ENCODE assay signal across 17 mouse cellular contexts in genomic region chr10:70828217-70828616, GRCm38 (mm10).
DNase-seq lines count a peak whose midpoint lies in the region; ATAC-seq lines count a peak whose summit lies in the region.
"Had no signal": no experiment of that assay in that cellular context is flagged by ENCODE, and none has a peak within 500 bp of the region (broad histone marks: within the 10 kb centered on the region; RNA-seq: fewer than 3 reads in every experiment).

No protein-coding gene starts in this region.

- no peaks in the 10 kb centered on the region for H3K27me3 ChIP-seq in embryonic facial prominence, embryonic 14.5 days (replicated peaks; ENCODE audit: control insufficient read depth, insufficient read depth, low read length)
- no peaks in the 10 kb centered on the region for H3K27me3 ChIP-seq in embryonic facial prominence, embryonic 10.5 days (replicated peaks; ENCODE audit: low read depth, poor library complexity, severe bottlenecking)
- H3K27me3 ChIP-seq in neural tube, embryonic 11.5 days (ENCODE audit: control insufficient read depth, insufficient read depth, low read length) = no peaks in the 10 kb centered on the region
- H3K27me3 ChIP-seq in midbrain, embryonic 12.5 days = peaks cover 8% of the 10 kb centered on the region
- H3K27me3 ChIP-seq: CH12.LX; embryonic facial prominence, embryonic 15.5 days; forebrain, embryonic 13.5 days; kidney, embryonic 15.5 days; liver, embryonic 12.5 days had no signal

- H3K27ac ChIP-seq in embryonic facial prominence, embryonic 14.5 days (replicated peaks; ENCODE audit: low read depth, low read length) = no peak overlapping the region
- no peak overlapping the region for H3K27ac ChIP-seq in embryonic facial prominence, embryonic 10.5 days (replicated peaks)
- no peak overlapping the region for H3K27ac ChIP-seq in neural tube, embryonic 11.5 days (ENCODE audit: low read depth, low read length)
- H3K27ac ChIP-seq in midbrain, embryonic 12.5 days (replicated peaks) = no peak overlapping the region
- H3K27ac ChIP-seq: embryonic facial prominence, embryonic 15.5 days; forebrain, embryonic 13.5 days; kidney, embryonic 15.5 days; liver, embryonic 12.5 days had no signal

- H3K9ac ChIP-seq in embryonic facial prominence, embryonic 14.5 days (ENCODE audit: low read depth, low read length) = no peak overlapping the region
- no peak overlapping the region for H3K9ac ChIP-seq in neural tube, embryonic 11.5 days (ENCODE audit: low read length)
- no peak overlapping the region for H3K9ac ChIP-seq in midbrain, embryonic 12.5 days (replicated peaks)
- H3K9ac ChIP-seq: embryonic facial prominence, embryonic 15.5 days; forebrain, embryonic 13.5 days; kidney, embryonic 15.5 days; liver, embryonic 12.5 days had no signal

- no peak overlapping the region for H3K4me3 ChIP-seq in embryonic facial prominence, embryonic 14.5 days (ENCODE audit: low read depth, low read length)
- no peak overlapping the region for H3K4me3 ChIP-seq in embryonic facial prominence, embryonic 10.5 days
- no peak overlapping the region for H3K4me3 ChIP-seq in neural tube, embryonic 11.5 days (ENCODE audit: low read depth, low read length)
- no peak overlapping the region for H3K4me3 ChIP-seq in midbrain, embryonic 12.5 days
- H3K4me3 ChIP-seq: embryonic facial prominence, embryonic 15.5 days; forebrain, embryonic 13.5 days; kidney, embryonic 15.5 days; liver, embryonic 12.5 days had no signal

- whole genome bisulfite sequencing in embryonic facial prominence, embryonic 14.5 days = 47% methylated on average over 4 of the region's 4 CpGs
- 43% methylated on average over 4 of the region's 4 CpGs for WGBS in embryonic facial prominence, embryonic 10.5 days
- WGBS in neural tube, embryonic 11.5 days = 28% methylated on average over 4 of the region's 4 CpGs
- 8% methylated on average over 4 of the region's 4 CpGs for WGBS in midbrain, embryonic 12.5 days

- H3K9me3 ChIP-seq in embryonic facial prominence, embryonic 14.5 days (ENCODE audit: control insufficient read depth, low read length) = no peaks in the 10 kb centered on the region
- no peaks in the 10 kb centered on the region for H3K9me3 ChIP-seq in embryonic facial prominence, embryonic 10.5 days
- H3K9me3 ChIP-seq in neural tube, embryonic 11.5 days (ENCODE audit: control insufficient read depth, low read length) = no peaks in the 10 kb centered on the region
- no peaks in the 10 kb centered on the region for H3K9me3 ChIP-seq in midbrain, embryonic 12.5 days
- H3K9me3 ChIP-seq: embryonic facial prominence, embryonic 15.5 days; forebrain, embryonic 13.5 days; kidney, embryonic 15.5 days had no signal

- no peaks in the 10 kb centered on the region for H3K4me1 ChIP-seq in embryonic facial prominence, embryonic 14.5 days (ENCODE audit: control insufficient read depth, insufficient read depth, low read length)
- no peaks in the 10 kb centered on the region for H3K4me1 ChIP-seq in embryonic facial prominence, embryonic 10.5 days
- H3K4me1 ChIP-seq in neural tube, embryonic 11.5 days (ENCODE audit: control insufficient read depth, insufficient read depth, low read length) = no peaks in the 10 kb centered on the region
- peaks cover 4% of the 10 kb centered on the region; the same call in 1 of the 2 replicates for H3K4me1 ChIP-seq in midbrain, embryonic 12.5 days
- H3K4me1 ChIP-seq: embryonic facial prominence, embryonic 15.5 days; forebrain, embryonic 13.5 days; kidney, embryonic 15.5 days; liver, embryonic 12.5 days had no signal

- peak; percentile 6 for DNase-seq in embryonic facial prominence, embryonic 14.5 days (ENCODE audit: low spot score)
- no peak for DNase-seq in embryonic facial prominence, embryonic 10.5 days (ENCODE audit: low spot score)
- DNase-seq in neural tube, embryonic 11.5 days (ENCODE audit: low spot score) = peak; percentile 59
- no peak for DNase-seq in neural tube, embryonic 10.5 days (ENCODE audit: extremely low spot score, low spot score)
- no peak for DNase-seq in left cerebral cortex, adult 18-20 months (ENCODE audit: low spot score in 2 of 2)
- no peak for DNase-seq in gastrocnemius, postnatal 25 days
- DNase-seq in urinary bladder, adult 2 months (ENCODE audit: low spot score) = no peak
- DNase-seq: adrenal gland, adult 8-10 months; cerebellum, postnatal 10 days; thymus, postnatal 25 days had no signal

- no peaks in the 10 kb centered on the region for H3K36me3 ChIP-seq in embryonic facial prominence, embryonic 14.5 days (ENCODE audit: control insufficient read depth, insufficient read depth, low read length)
- H3K36me3 ChIP-seq in embryonic facial prominence, embryonic 10.5 days (replicated peaks) = no peaks in the 10 kb centered on the region
- H3K36me3 ChIP-seq in neural tube, embryonic 11.5 days (ENCODE audit: control insufficient read depth, insufficient read depth, low read length) = no peaks in the 10 kb centered on the region
- H3K36me3 ChIP-seq in midbrain, embryonic 12.5 days = no peaks in the 10 kb centered on the region
- H3K36me3 ChIP-seq: embryonic facial prominence, embryonic 15.5 days; kidney, embryonic 15.5 days; liver, embryonic 12.5 days had no signal

- no peak overlapping the region for H3K4me2 ChIP-seq in embryonic facial prominence, embryonic 14.5 days (ENCODE audit: low read depth, low read length)
- no peak overlapping the region for H3K4me2 ChIP-seq in neural tube, embryonic 11.5 days (ENCODE audit: low read depth)
- H3K4me2 ChIP-seq in midbrain, embryonic 12.5 days (replicated peaks) = no peak overlapping the region
- H3K4me2 ChIP-seq: embryonic facial prominence, embryonic 15.5 days; forebrain, embryonic 13.5 days; heart, embryonic 11.5 days; kidney, embryonic 15.5 days; liver, embryonic 12.5 days had no signal

- ATAC-seq in embryonic facial prominence, embryonic 14.5 days (ENCODE audit: low read depth) = no peak
- peak; percentile 80 for ATAC-seq in neural tube, embryonic 11.5 days (ENCODE audit: insufficient read depth, low FRiP score, low TSS enrichment)
- ATAC-seq in midbrain, embryonic 12.5 days (ENCODE audit: low FRiP score, low read depth) = peak; percentile 78
- ATAC-seq: forebrain, embryonic 13.5 days; liver, embryonic 12.5 days had no signal

Comparison
In these comparisons a context has a peak if more than half of its experiments do, and no peak if none do; other contexts are left out.
1. DNase-seq: peak in embryonic facial prominence, embryonic 14.5 days (single experiment) and neural tube, embryonic 11.5 days (single experiment); none in embryonic facial prominence, embryonic 10.5 days (single experiment), neural tube, embryonic 10.5 days (single experiment), left cerebral cortex, adult 18-20 months (0 of 2), gastrocnemius, postnatal 25 days (single experiment) and urinary bladder, adult 2 months (single experiment).